Mouse (Mus musculus): ENCODE data around the gene Ltb4r1. TPM values are rescaled to one million over a fixed set of nuclear protein-coding genes. Genes with fewer than 3 reads are reported as not detected.
A peak's percentile ranks its signal among the peaks of the same experiment; 100 is the strongest.

Gene Ltb4r1
- not detected for total RNA-seq (2021)
- long read RNA-seq, experiment 1, result 0 reads
- long read RNA-seq, experiment 2, result 0 reads

GRCm38 (mm10) chr14:55765696-55766095, at the start of gene Ltb4r1:
Gene Ltb4r1, plus strand, starts transcription at chr14:55765962.
- no peak for DNase-seq (ENCODE audit: low spot score in 2 of 2)
- H3K27ac ChIP-seq, result no peak within 1 kb of the TSS
- H3K4me3 ChIP-seq, result no peak within 1 kb of the TSS
- no peak for TF ChIP-seq CTCF (conservative IDR thresholded peaks at IDR 0.05)

GRCm38 (mm10) chr14:55716271-55716670, 49.5 kb upstream of the Ltb4r1 start:
- no peak overlapping the region for H3K27ac ChIP-seq
- DNase-seq (ENCODE audit: low spot score in 2 of 2), result no peak
- H3K4me3 ChIP-seq, result no peak overlapping the region
- no peak for TF ChIP-seq CTCF (conservative IDR thresholded peaks at IDR 0.05)

GRCm38 (mm10) chr14:55716884-55717283, 48.9 kb upstream of the Ltb4r1 start:
- Histone ChIP-seq H3K4me3 (no peak overlapping the region), H3K27ac (no peak overlapping the region)
- no peak for DNase-seq (ENCODE audit: low spot score in 2 of 2)
- TF ChIP-seq CTCF (conservative IDR thresholded peaks at IDR 0.05), result no peak

- no peak for TF ChIP-seq CTCF (conservative IDR thresholded peaks at IDR 0.05)
- Histone ChIP-seq H3K4me3 (no peak overlapping the region), H3K27ac (no peak overlapping the region)
- no peak for DNase-seq (ENCODE audit: low spot score in 2 of 2)
These were observed 46.0 kb upstream of the Ltb4r1 start for GRCm38 (mm10) chr14:55719737-55720136.

- no peak for TF ChIP-seq CTCF (conservative IDR thresholded peaks at IDR 0.05)
- no peak for DNase-seq (ENCODE audit: low spot score in 2 of 2)
- Histone ChIP-seq H3K27ac (no peak overlapping the region), H3K4me3 (no peak overlapping the region)
These were observed 45.1 kb upstream of the Ltb4r1 start for GRCm38 (mm10) chr14:55720666-55721065.

- Histone ChIP-seq H3K27ac (no peak overlapping the region; the same call in 1 of the 2 replicates), H3K4me3 (peak overlapping the region; percentile 77)
- no peak for TF ChIP-seq CTCF (conservative IDR thresholded peaks at IDR 0.05)
These were observed 44.7 kb upstream of the Ltb4r1 start for GRCm38 (mm10) chr14:55721076-55721475.

GRCm38 (mm10) chr14:55721700-55722437, 43.9 kb upstream of the Ltb4r1 start, which contains the start of gene Rabggta:
Gene Rabggta, minus strand, starts transcription at chr14:55722263.
- peak; percentile 88 for TF ChIP-seq CTCF (conservative IDR thresholded peaks at IDR 0.05)
- Histone ChIP-seq H3K4me3 (peak within 1 kb of the TSS; percentile 77), H3K27ac (peak within 1 kb of the TSS; percentile 93)
- DNase-seq (ENCODE audit: low spot score in 2 of 2), result peak; percentile 92 to 95

More at GRCm38 (mm10) chr14:55721076-55721475, 44.7 kb upstream of the Ltb4r1 start:
- DNase-seq (ENCODE audit: low spot score in 2 of 2), result no peak

GRCm38 (mm10) chr14:55722438-55722945, 43.3 kb upstream of the Ltb4r1 start:
- Histone ChIP-seq H3K27ac (peak overlapping the region; percentile 93; the same call in 1 of the 2 replicates), H3K4me3 (peak overlapping the region; percentile 77; the same call in 1 of the 2 replicates)
- TF ChIP-seq CTCF (conservative IDR thresholded peaks at IDR 0.05), result no peak
- DNase-seq (ENCODE audit: low spot score in 2 of 2), result no peak

GRCm38 (mm10) chr14:55723433-55723832, 42.3 kb upstream of the Ltb4r1 start:
- Histone ChIP-seq H3K27ac (no peak overlapping the region), H3K4me3 (no peak overlapping the region)
- no peak for TF ChIP-seq CTCF (conservative IDR thresholded peaks at IDR 0.05)
- DNase-seq (ENCODE audit: low spot score in 2 of 2), result no peak

- no peak for TF ChIP-seq CTCF (conservative IDR thresholded peaks at IDR 0.05)
- DNase-seq (ENCODE audit: low spot score in 2 of 2), result no peak
- no peak overlapping the region for H3K4me3 ChIP-seq
- H3K27ac ChIP-seq, result no peak overlapping the region
These were observed 41.3 kb upstream of the Ltb4r1 start for GRCm38 (mm10) chr14:55724411-55724871.

GRCm38 (mm10) chr14:55726261-55726660, 39.5 kb upstream of the Ltb4r1 start:
- TF ChIP-seq CTCF (conservative IDR thresholded peaks at IDR 0.05), result no peak
- Histone ChIP-seq H3K4me3 (no peak overlapping the region), H3K27ac (no peak overlapping the region)
- no peak for DNase-seq (ENCODE audit: low spot score in 2 of 2)

- no peak overlapping the region for H3K27ac ChIP-seq
- DNase-seq (ENCODE audit: low spot score in 2 of 2), result no peak
- H3K4me3 ChIP-seq, result no peak overlapping the region
- no peak for TF ChIP-seq CTCF (conservative IDR thresholded peaks at IDR 0.05)
These were observed 37.7 kb upstream of the Ltb4r1 start for GRCm38 (mm10) chr14:55727889-55728685.

GRCm38 (mm10) chr14:55730116-55730515, 35.6 kb upstream of the Ltb4r1 start:
- no peak for TF ChIP-seq CTCF (conservative IDR thresholded peaks at IDR 0.05)
- Histone ChIP-seq H3K27ac (peak overlapping the region; percentile 82), H3K4me3 (no peak overlapping the region)
- no peak for DNase-seq (ENCODE audit: low spot score in 2 of 2)

Data from layer of hippocampus, adult 2 months (tissue).